Mouse (Mus musculus) limb, embryonic 13.5 days (tissue): Measurements from ENCODE around the gene Rnf144b. TPM values are rescaled to one million over a fixed set of nuclear protein-coding genes. Genes with fewer than 3 reads are reported as not detected.

Source experiments
- ATAC-seq: fragments of 200-750 bp; cut with Nextera tagmentation; 2 replicates; pipeline ENCODE4 v1.8.0; 2017; ENCODE audit warnings: low read depth, moderate number of reproducible peaks, moderate TSS enrichment; ENCODE audit not compliant: low FRiP score
- H3K27ac ChIP-seq: fragments of 300-500 bp; sonication (generic); 2 replicates; pipeline ENCODE4 v1.5.1; 2015; ENCODE audit warnings: inconsistent platforms, mild to moderate bottlenecking, moderate library complexity
- H3K27me3 ChIP-seq: fragments of 300-500 bp; sonication (generic); 2 replicates; pipeline ENCODE4 v1.6.1; 2015; ENCODE audit warnings: mild to moderate bottlenecking, inconsistent platforms
- H3K36me3 ChIP-seq: fragments of 300-500 bp; sonication (generic); 2 replicates; pipeline ENCODE4 v1.6.1; 2015; ENCODE audit warnings: inconsistent platforms, mild to moderate bottlenecking, moderate library complexity
- H3K4me1 ChIP-seq: fragments of 300-500 bp; sonication (generic); 2 replicates; pipeline ENCODE4 v1.6.1; 2015; ENCODE audit warnings: inconsistent platforms
- H3K4me2 ChIP-seq: fragments of 300-500 bp; sonication (generic); replicated peaks from 2 replicates; pipeline ENCODE4 v1.6.1; 2015; ENCODE audit warnings: inconsistent platforms, mild to moderate bottlenecking, moderate library complexity
- H3K4me3 ChIP-seq: fragments of 300-500 bp; sonication (generic); 2 replicates; pipeline ENCODE4 v1.5.1; 2015; ENCODE audit warnings: moderate library complexity, mild to moderate bottlenecking, inconsistent platforms
- H3K9ac ChIP-seq: fragments of 300-500 bp; sonication (generic); 2 replicates; pipeline ENCODE4 v1.6.1; 2015; ENCODE audit warnings: mild to moderate bottlenecking, inconsistent platforms
- H3K9me3 ChIP-seq: fragments of 300-500 bp; sonication (generic); 2 replicates; pipeline ENCODE4 v1.6.1; 2016; ENCODE audit warnings: inconsistent platforms
- WGBS: fragments of 180-500 bp; shearing (Covaris S2); methylation state at CpG from one replicate; pipeline ENCODE4 v1.1.7; 2015; 5-methylcytosine and 5-hydroxymethylcytosine counted together
- polyA plus RNA-seq: library from polyadenylated mRNA; unstranded; fragments of >200 nt; fragmentation: Nextera tagmentation; extraction: Ambion mirVana; gene quantifications from 2 replicates; pipeline ENCODE4 v1.2.1, GENCODE M21; 2015

Rnf144b gene
- polyA plus RNA-seq, 1 experiment from 2014 or later: 2.0 TPM

GRCm38 (mm10) chr13:47183771-47184170 lies 61.3 kb downstream of the Rnf144b start:
- H3K4me2 ChIP-seq: no peak overlapping the region
- H3K27me3 ChIP-seq: 0 out of 2 replicates have a peak, but pooled peaks cover 3% of the 10 kb centered on the region
- no peak overlapping the region for H3K9ac ChIP-seq
- H3K4me1 ChIP-seq: 0 out of 2 replicates have a peak, but pooled peaks cover 3% of the 10 kb centered on the region
- H3K27ac ChIP-seq: no peak overlapping the region
- no peak for ATAC-seq
- no peaks in the 10 kb centered on the region for H3K36me3 ChIP-seq
- WGBS: 57% methylated on average over 9 of the region's 9 CpGs
- H3K4me3 ChIP-seq: no peak overlapping the region
- no peaks in the 10 kb centered on the region for H3K9me3 ChIP-seq

- H3K4me3 ChIP-seq: no peak overlapping the region
- no peak overlapping the region for H3K9ac ChIP-seq
- H3K4me2 ChIP-seq: no peak overlapping the region
- H3K27me3 ChIP-seq: peaks cover 14% of the 10 kb centered on the region
- H3K27ac ChIP-seq: no peak overlapping the region
- H3K4me1 ChIP-seq: no peaks in the 10 kb centered on the region
- H3K36me3 ChIP-seq: no peaks in the 10 kb centered on the region
- 75% methylated on average over 4 of the region's 4 CpGs for WGBS
- H3K9me3 ChIP-seq: no peaks in the 10 kb centered on the region
- ATAC-seq: no peak
Measured at GRCm38 (mm10) chr13:47187836-47188235, 65.4 kb downstream of the Rnf144b start.

- 86% methylated on average over 7 of the region's 7 CpGs for WGBS
- H3K36me3 ChIP-seq: no peaks in the 10 kb centered on the region
- no peak for ATAC-seq
Measured at GRCm38 (mm10) chr13:47189971-47190370, 67.5 kb downstream of the Rnf144b start.

GRCm38 (mm10) chr13:47192200-47192599 lies 69.7 kb downstream of the Rnf144b start:
- Histone ChIP-seq H3K27ac (no peak overlapping the region), H3K4me1 (peaks cover 14% of the 10 kb centered on the region), H3K27me3 (peaks cover 43% of the 10 kb centered on the region), H3K9ac (no peak overlapping the region), H3K4me2 (no peak overlapping the region), H3K36me3 (no peaks in the 10 kb centered on the region), H3K9me3 (no peaks in the 10 kb centered on the region), H3K4me3 (no peak overlapping the region)
- no peak for ATAC-seq
- 79% methylated on average over 2 of the region's 2 CpGs for WGBS

More at GRCm38 (mm10) chr13:47189971-47190370, 67.5 kb downstream of the Rnf144b start:
- H3K27me3 ChIP-seq: peaks cover 34% of the 10 kb centered on the region
- H3K27ac ChIP-seq: no peak overlapping the region
- H3K4me3 ChIP-seq: no peak overlapping the region
- H3K4me1 ChIP-seq: peaks cover 13% of the 10 kb centered on the region
- H3K9me3 ChIP-seq: no peaks in the 10 kb centered on the region
- no peak overlapping the region for H3K4me2 ChIP-seq
- no peak overlapping the region for H3K9ac ChIP-seq

GRCm38 (mm10) chr13:47192771-47193170 lies 70.3 kb downstream of the Rnf144b start:
- no peaks in the 10 kb centered on the region for H3K36me3 ChIP-seq
- no peaks in the 10 kb centered on the region for H3K9me3 ChIP-seq
- H3K4me2 ChIP-seq: peak overlapping the region; percentile 90
- H3K27ac ChIP-seq: no peak overlapping the region
- peaks cover 46% of the 10 kb centered on the region for H3K27me3 ChIP-seq
- WGBS: 67% methylated on average over 5 of the region's 5 CpGs
- no peak overlapping the region for H3K9ac ChIP-seq
- no peak overlapping the region for H3K4me3 ChIP-seq
- no peak for ATAC-seq
- peaks cover 14% of the 10 kb centered on the region for H3K4me1 ChIP-seq

GRCm38 (mm10) chr13:47193326-47194153 lies 71.1 kb downstream of the Rnf144b start:
- ATAC-seq: peak; percentile 73; the same call in 1 of the 2 replicates
- Histone ChIP-seq H3K4me2 (peak overlapping the region; percentile 90), H3K27ac (0 out of 2 replicates have a peak overlapping the region, but pooled peaks have one; percentile 28), H3K9ac (peak overlapping the region; percentile 69), H3K4me1 (peaks cover 14% of the 10 kb centered on the region), H3K4me3 (peak overlapping the region; percentile 52), H3K36me3 (no peaks in the 10 kb centered on the region), H3K27me3 (peaks cover 43% of the 10 kb centered on the region), H3K9me3 (no peaks in the 10 kb centered on the region)
- WGBS: 5% methylated on average over 32 of the region's 32 CpGs

- Histone ChIP-seq H3K9me3 (no peaks in the 10 kb centered on the region), H3K9ac (no peak overlapping the region), H3K36me3 (no peaks in the 10 kb centered on the region), H3K4me3 (peak overlapping the region; percentile 52), H3K4me1 (peaks cover 14% of the 10 kb centered on the region), H3K27ac (no peak overlapping the region), H3K4me2 (peak overlapping the region; percentile 90), H3K27me3 (peaks cover 43% of the 10 kb centered on the region)
- 21% methylated on average over 11 of the region's 11 CpGs for WGBS
- ATAC-seq: no peak
Measured at GRCm38 (mm10) chr13:47194695-47195094, 72.2 kb downstream of the Rnf144b start.

- H3K27me3 ChIP-seq: peaks cover 39% of the 10 kb centered on the region
- H3K4me3 ChIP-seq: no peak overlapping the region
- H3K9me3 ChIP-seq: no peaks in the 10 kb centered on the region
- H3K4me1 ChIP-seq: peaks cover 14% of the 10 kb centered on the region
- no peak overlapping the region for H3K4me2 ChIP-seq
- H3K27ac ChIP-seq: no peak overlapping the region
- ATAC-seq: no peak
- no peak overlapping the region for H3K9ac ChIP-seq
- no peaks in the 10 kb centered on the region for H3K36me3 ChIP-seq
- WGBS: 74% methylated on average over 4 of the region's 4 CpGs
Measured at GRCm38 (mm10) chr13:47195491-47195890, 73.0 kb downstream of the Rnf144b start.

GRCm38 (mm10) chr13:47200011-47200670 lies 77.7 kb downstream of the Rnf144b start:
- H3K27ac ChIP-seq: no peak overlapping the region
- no peak overlapping the region for H3K9ac ChIP-seq
- H3K4me1 ChIP-seq: peaks cover 15% of the 10 kb centered on the region
- no peaks in the 10 kb centered on the region for H3K9me3 ChIP-seq
- no peak overlapping the region for H3K4me2 ChIP-seq
- ATAC-seq: no peak
- H3K36me3 ChIP-seq: no peaks in the 10 kb centered on the region
- no peak overlapping the region for H3K4me3 ChIP-seq
- H3K27me3 ChIP-seq: peaks cover 10% of the 10 kb centered on the region
- WGBS: 79% methylated on average over 12 of the region's 12 CpGs

GRCm38 (mm10) chr13:47201962-47202624 lies 79.6 kb downstream of the Rnf144b start:
- H3K9ac ChIP-seq: no peak overlapping the region
- H3K4me2 ChIP-seq: peak overlapping the region; percentile 11; the same call in 1 of the 2 replicates
- H3K27me3 ChIP-seq: 0 out of 2 replicates have a peak, but pooled peaks cover 3% of the 10 kb centered on the region
- H3K9me3 ChIP-seq: peaks cover 8% of the 10 kb centered on the region; the same call in 1 of the 2 replicates
- H3K36me3 ChIP-seq: no peaks in the 10 kb centered on the region
- WGBS: 40% methylated on average over 13 of the region's 13 CpGs
- ATAC-seq: no peak
- H3K4me3 ChIP-seq: no peak overlapping the region
- H3K27ac ChIP-seq: peak overlapping the region; percentile 63
- peaks cover 15% of the 10 kb centered on the region for H3K4me1 ChIP-seq

- H3K4me3 ChIP-seq: no peak overlapping the region
- H3K4me1 ChIP-seq: peaks cover 15% of the 10 kb centered on the region
- no peaks in the 10 kb centered on the region for H3K27me3 ChIP-seq
- peaks cover 8% of the 10 kb centered on the region; the same call in 1 of the 2 replicates for H3K9me3 ChIP-seq
- no peak overlapping the region for H3K9ac ChIP-seq
- H3K27ac ChIP-seq: peak overlapping the region; percentile 48; the same call in 1 of the 2 replicates
- H3K36me3 ChIP-seq: no peaks in the 10 kb centered on the region
- no peak for ATAC-seq
- no peak overlapping the region for H3K4me2 ChIP-seq
- WGBS: 72% methylated on average over 4 of the region's 4 CpGs
Measured at GRCm38 (mm10) chr13:47210496-47210895, 88.0 kb downstream of the Rnf144b start.

GRCm38 (mm10) chr13:47210992-47211391 lies 88.5 kb downstream of the Rnf144b start:
- Histone ChIP-seq H3K27me3 (no peaks in the 10 kb centered on the region), H3K4me3 (no peak overlapping the region), H3K4me1 (peaks cover 15% of the 10 kb centered on the region), H3K9me3 (peaks cover 7% of the 10 kb centered on the region; the same call in 1 of the 2 replicates), H3K36me3 (no peaks in the 10 kb centered on the region), H3K4me2 (no peak overlapping the region), H3K27ac (peak overlapping the region; percentile 56; the same call in 1 of the 2 replicates), H3K9ac (no peak overlapping the region)
- WGBS: 56% methylated on average over 6 of the region's 6 CpGs
- ATAC-seq: no peak
